ENCODE assay signal across 16 mouse cellular contexts in genomic region chr7:56121425-56121824, GRCm38 (mm10).
"Had no signal": no experiment of that assay in that cellular context is flagged by ENCODE, and none has a peak within 500 bp of the region (broad histone marks: within the 10 kb centered on the region; RNA-seq: fewer than 3 reads in every experiment).

No protein-coding gene starts in this region.

- H3K27me3 ChIP-seq: hindbrain, embryonic 15.5 days; limb, embryonic 13.5 days; neural tube, embryonic 15.5 days had no signal

- H3K4me2 ChIP-seq: hindbrain, embryonic 15.5 days; limb, embryonic 13.5 days; lung, embryonic 14.5 days; neural tube, embryonic 15.5 days had no signal

- DNase-seq: kidney, adult 18-20 months; left cerebral cortex, postnatal 4 days; lung, embryonic 14.5 days; lung, postnatal 10 days; lung, postnatal 4 days; midbrain, embryonic 14.5 days; right cerebral cortex, adult 18-20 months; right cerebral cortex, postnatal 25 days; thymus, postnatal 4 days had no signal

- H3K4me3 ChIP-seq: hindbrain, embryonic 15.5 days; limb, embryonic 13.5 days; midbrain, embryonic 10.5 days; myocyte; neural tube, embryonic 15.5 days had no signal

- H3K27ac ChIP-seq: hindbrain, embryonic 15.5 days; limb, embryonic 13.5 days; liver, embryonic 14.5 days; midbrain, embryonic 10.5 days; neural tube, embryonic 15.5 days; stomach, postnatal 0 days had no signal

- H3K9me3 ChIP-seq: hindbrain, embryonic 15.5 days; limb, embryonic 13.5 days; midbrain, embryonic 10.5 days; neural tube, embryonic 15.5 days had no signal

- H3K9ac ChIP-seq: hindbrain, embryonic 15.5 days; limb, embryonic 13.5 days; liver, embryonic 14.5 days; lung, embryonic 14.5 days; neural tube, embryonic 15.5 days had no signal

- H3K4me1 ChIP-seq: hindbrain, embryonic 15.5 days; limb, embryonic 13.5 days; midbrain, embryonic 10.5 days; neural tube, embryonic 15.5 days had no signal
